Mouse (Mus musculus) embryonic facial prominence, embryonic 12.5 days (tissue): ENCODE data around the gene Nek1. TPM values are rescaled to one million over a fixed set of nuclear protein-coding genes. Genes with fewer than 3 reads are reported as not detected.

ENCODE experiments used
- ATAC-seq: fragments of 200-750 bp; cut with Nextera tagmentation; 2 replicates; pipeline ENCODE4 v1.8.0; 2017; ENCODE audit not compliant: insufficient number of reproducible peaks, insufficient read depth, low FRiP score, low TSS enrichment
- H3K27ac ChIP-seq: fragments of 300-500 bp; sonication (generic); 2 replicates; pipeline ENCODE4 v1.5.1; 2016; ENCODE audit warnings: mild to moderate bottlenecking
- H3K27me3 ChIP-seq: fragments of 300-500 bp; sonication (generic); 2 replicates; pipeline ENCODE4 v1.6.1; 2016; ENCODE audit warnings: mild to moderate bottlenecking, moderate library complexity
- H3K36me3 ChIP-seq: fragments of 300-500 bp; sonication (generic); 2 replicates; pipeline ENCODE4 v1.6.1; 2016; ENCODE audit warnings: mild to moderate bottlenecking
- H3K4me1 ChIP-seq: fragments of 300-500 bp; sonication (generic); 2 replicates; pipeline ENCODE4 v1.6.1; 2016
- H3K4me2 ChIP-seq: fragments of 300-500 bp; sonication (generic); replicated peaks from 2 replicates; pipeline ENCODE4 v1.6.1; 2016; ENCODE audit warnings: mild to moderate bottlenecking, moderate library complexity
- H3K4me3 ChIP-seq: fragments of 300-500 bp; sonication (generic); 2 replicates; pipeline ENCODE4 v1.5.1; 2016; ENCODE audit warnings: mild to moderate bottlenecking
- H3K9ac ChIP-seq: fragments of 300-500 bp; sonication (generic); 2 replicates; pipeline ENCODE4 v1.6.1; 2016; ENCODE audit warnings: mild to moderate bottlenecking, moderate library complexity
- H3K9me3 ChIP-seq: fragments of 300-500 bp; sonication (generic); 2 replicates; pipeline ENCODE4 v1.6.1; 2016; ENCODE audit warnings: mild to moderate bottlenecking, moderate library complexity
- WGBS: fragments of 180-500 bp; shearing (Covaris S2); methylation state at CpG from one replicate; pipeline ENCODE4 v1.1.7; 2016; 5-methylcytosine and 5-hydroxymethylcytosine counted together
- polyA plus RNA-seq: library from polyadenylated mRNA; unstranded; fragments of >200 nt; fragmentation: Nextera tagmentation; extraction: Ambion mirVana; gene quantifications from 2 replicates; pipeline ENCODE4 v1.2.1, GENCODE M21; 2016

The Nek1 gene
- polyA plus RNA-seq, 1 experiment from 2014 or later = 21.5 TPM

- 2% methylated on average over 16 of the region's 16 CpGs for WGBS
- H3K27me3 ChIP-seq = no peaks in the 10 kb centered on the region
- H3K9me3 ChIP-seq = no peaks in the 10 kb centered on the region
- peak overlapping the region; percentile 72 for H3K9ac ChIP-seq
- no peaks in the 10 kb centered on the region for H3K36me3 ChIP-seq
- H3K4me2 ChIP-seq = peak overlapping the region; percentile 81
- peaks cover 5% of the 10 kb centered on the region for H3K4me1 ChIP-seq
- ATAC-seq = peak; percentile 80
- peak overlapping the region; percentile 91 for H3K27ac ChIP-seq
- H3K4me3 ChIP-seq = peak overlapping the region; percentile 89
Measured at GRCm38 (mm10) chr8:60992561-60992909, 460 bp upstream of the Nek1 start.

DNA sequence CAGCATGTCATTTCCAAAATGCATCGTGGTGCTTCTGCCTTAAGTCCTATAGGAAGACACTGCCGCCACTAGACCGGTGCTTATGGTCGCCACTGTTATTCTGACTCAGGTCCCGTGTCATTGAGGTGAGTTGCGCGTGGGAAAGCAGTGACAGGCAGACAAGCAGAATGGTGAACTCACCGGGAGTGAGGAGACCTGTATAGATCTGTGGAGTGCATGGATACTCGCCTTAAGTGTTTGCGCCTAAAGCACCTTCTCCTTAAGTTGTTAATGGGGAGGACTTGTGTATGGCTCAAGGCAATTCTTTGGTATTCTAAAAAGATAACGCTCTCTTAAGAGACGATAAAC is 618 bp downstream of the Nek1 start:
- Histone ChIP-seq H3K36me3 (no peaks in the 10 kb centered on the region), H3K4me1 (peaks cover 5% of the 10 kb centered on the region), H3K4me3 (peak overlapping the region; percentile 89), H3K27ac (peak overlapping the region; percentile 83), H3K9me3 (no peaks in the 10 kb centered on the region), H3K9ac (peak overlapping the region; percentile 72), H3K27me3 (no peaks in the 10 kb centered on the region), H3K4me2 (peak overlapping the region; percentile 81)
- ATAC-seq = peak; percentile 32; the same call in 1 of the 2 replicates
- 4% methylated on average over 12 of the region's 12 CpGs for WGBS

DNA sequence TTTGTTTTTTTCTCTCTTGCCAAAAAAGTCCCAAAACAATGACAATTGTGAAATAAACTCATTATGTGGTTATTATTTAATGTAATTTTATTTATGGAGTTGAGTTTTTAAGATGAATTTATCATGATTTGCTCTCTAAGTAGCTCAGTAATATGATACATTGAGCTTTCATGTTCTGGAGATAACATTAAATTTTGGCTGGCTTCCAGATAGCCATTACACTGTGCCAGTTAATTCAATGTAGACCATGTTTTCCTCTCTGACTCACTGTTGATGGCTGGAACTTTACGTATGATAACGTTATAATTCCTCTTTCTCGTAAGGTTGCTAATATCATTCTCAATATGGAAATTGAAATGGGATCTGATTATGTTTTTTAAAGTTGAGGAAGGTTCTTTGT is 3.5 kb downstream of the Nek1 start:
- no peaks in the 10 kb centered on the region for H3K27me3 ChIP-seq
- H3K4me2 ChIP-seq = no peak overlapping the region
- no peak overlapping the region for H3K27ac ChIP-seq
- ATAC-seq = no peak
- H3K36me3 ChIP-seq = no peaks in the 10 kb centered on the region
- no peak overlapping the region for H3K9ac ChIP-seq
- no peaks in the 10 kb centered on the region for H3K9me3 ChIP-seq
- H3K4me1 ChIP-seq = peaks cover 5% of the 10 kb centered on the region
- 85% methylated on average over 3 of the region's 3 CpGs for WGBS
- H3K4me3 ChIP-seq = no peak overlapping the region

DNA sequence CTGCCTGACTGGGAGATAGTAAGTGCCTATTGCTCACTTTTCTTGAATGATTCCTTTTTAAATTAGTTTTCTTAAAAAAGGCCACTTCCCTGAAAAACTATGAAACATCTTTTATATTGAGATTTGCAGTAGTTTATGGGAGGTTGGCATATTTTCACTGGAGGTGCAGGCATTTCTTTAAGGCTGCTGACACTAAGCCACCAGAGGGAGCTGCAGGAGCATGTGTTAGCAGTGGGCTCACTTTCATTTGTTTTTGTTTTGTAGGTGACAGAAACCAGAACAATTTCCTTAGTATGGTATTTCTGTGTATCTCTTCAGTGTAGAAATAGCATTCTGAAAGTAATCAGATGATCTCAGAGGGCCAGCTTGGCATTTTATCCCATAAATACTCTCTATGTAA is 49.0 kb downstream of the Nek1 start:
- H3K27ac ChIP-seq = no peak overlapping the region
- no peaks in the 10 kb centered on the region for H3K4me1 ChIP-seq
- no peak for ATAC-seq
- H3K9me3 ChIP-seq = no peaks in the 10 kb centered on the region
- no peak overlapping the region for H3K4me3 ChIP-seq
- H3K9ac ChIP-seq = no peak overlapping the region
- no peak overlapping the region for H3K4me2 ChIP-seq
- no peaks in the 10 kb centered on the region for H3K27me3 ChIP-seq
- H3K36me3 ChIP-seq = peaks cover 4% of the 10 kb centered on the region; the same call in 1 of the 2 replicates

DNA sequence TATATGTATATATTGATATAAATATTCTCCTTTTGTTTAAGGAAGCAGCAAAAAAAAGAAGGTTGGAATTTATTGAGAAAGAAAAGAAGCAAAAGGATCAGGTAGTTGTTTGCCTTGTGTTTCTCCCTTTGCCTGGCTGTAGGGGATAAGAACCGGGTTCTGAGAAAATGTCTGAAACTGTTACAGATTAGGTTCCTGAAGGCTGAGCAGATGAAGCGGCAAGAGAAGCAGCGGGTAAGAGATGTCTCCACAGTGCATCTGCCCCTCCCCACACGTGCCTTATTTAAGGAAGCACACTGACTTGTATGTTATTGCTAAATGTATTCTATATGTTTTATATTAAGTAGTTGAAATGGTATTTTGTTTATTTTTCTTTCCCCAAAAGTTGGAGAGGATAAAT is 50.9 kb downstream of the Nek1 start:
- no peak overlapping the region for H3K27ac ChIP-seq
- no peaks in the 10 kb centered on the region for H3K4me1 ChIP-seq
- H3K4me3 ChIP-seq = no peak overlapping the region
- H3K4me2 ChIP-seq = no peak overlapping the region
- no peak overlapping the region for H3K9ac ChIP-seq
- no peaks in the 10 kb centered on the region for H3K27me3 ChIP-seq
- no peaks in the 10 kb centered on the region for H3K9me3 ChIP-seq
- ATAC-seq = no peak
- WGBS = 78% methylated on average over 4 of the region's 4 CpGs
- H3K36me3 ChIP-seq = no peaks in the 10 kb centered on the region

GRCm38 (mm10) chr8:61046816-61047215 is 53.8 kb downstream of the Nek1 start:
- Histone ChIP-seq H3K27ac (no peak overlapping the region), H3K27me3 (no peaks in the 10 kb centered on the region), H3K9me3 (no peaks in the 10 kb centered on the region), H3K9ac (no peak overlapping the region), H3K4me1 (no peaks in the 10 kb centered on the region), H3K36me3 (no peaks in the 10 kb centered on the region), H3K4me3 (no peak overlapping the region), H3K4me2 (no peak overlapping the region)
- 90% methylated on average over 1 of the region's 1 CpGs for WGBS
- ATAC-seq = no peak

GRCm38 (mm10) chr8:61053017-61053416 is 60.0 kb downstream of the Nek1 start:
- no peak overlapping the region for H3K4me3 ChIP-seq
- H3K4me1 ChIP-seq = no peaks in the 10 kb centered on the region
- WGBS = 85% methylated on average over 1 of the region's 1 CpGs
- no peaks in the 10 kb centered on the region for H3K36me3 ChIP-seq
- H3K27ac ChIP-seq = no peak overlapping the region
- H3K4me2 ChIP-seq = no peak overlapping the region
- no peaks in the 10 kb centered on the region for H3K27me3 ChIP-seq
- H3K9ac ChIP-seq = no peak overlapping the region
- no peak for ATAC-seq
- H3K9me3 ChIP-seq = no peaks in the 10 kb centered on the region

GRCm38 (mm10) chr8:61054313-61054712 is 61.3 kb downstream of the Nek1 start:
- WGBS = 89% methylated on average over 5 of the region's 5 CpGs
- no peak for ATAC-seq
- Histone ChIP-seq H3K4me3 (no peak overlapping the region), H3K27me3 (no peaks in the 10 kb centered on the region), H3K9me3 (no peaks in the 10 kb centered on the region), H3K36me3 (no peaks in the 10 kb centered on the region), H3K9ac (no peak overlapping the region), H3K4me2 (no peak overlapping the region), H3K27ac (no peak overlapping the region), H3K4me1 (no peaks in the 10 kb centered on the region)

GRCm38 (mm10) chr8:61056997-61057396 is 64.0 kb downstream of the Nek1 start:
- H3K36me3 ChIP-seq = no peaks in the 10 kb centered on the region
- H3K4me1 ChIP-seq = no peaks in the 10 kb centered on the region
- H3K27ac ChIP-seq = no peak overlapping the region
- no peak overlapping the region for H3K4me3 ChIP-seq
- no peak for ATAC-seq
- H3K4me2 ChIP-seq = no peak overlapping the region
- no peaks in the 10 kb centered on the region for H3K27me3 ChIP-seq
- H3K9ac ChIP-seq = no peak overlapping the region
- H3K9me3 ChIP-seq = no peaks in the 10 kb centered on the region
- WGBS = 63% methylated on average over 3 of the region's 3 CpGs

GRCm38 (mm10) chr8:61059143-61059542 is 66.1 kb downstream of the Nek1 start:
- no peaks in the 10 kb centered on the region for H3K9me3 ChIP-seq
- no peak overlapping the region for H3K9ac ChIP-seq
- H3K4me1 ChIP-seq = no peaks in the 10 kb centered on the region
- no peak overlapping the region for H3K4me2 ChIP-seq
- ATAC-seq = no peak
- H3K4me3 ChIP-seq = no peak overlapping the region
- no peaks in the 10 kb centered on the region for H3K36me3 ChIP-seq
- H3K27me3 ChIP-seq = no peaks in the 10 kb centered on the region
- no peak overlapping the region for H3K27ac ChIP-seq

GRCm38 (mm10) chr8:61060412-61060811 is 67.4 kb downstream of the Nek1 start:
- ATAC-seq = no peak
- WGBS = 69% methylated on average over 7 of the region's 7 CpGs
- H3K27ac ChIP-seq = no peak overlapping the region

GRCm38 (mm10) chr8:61075059-61075458 is 82.1 kb downstream of the Nek1 start:
- Histone ChIP-seq H3K4me2 (no peak overlapping the region), H3K4me1 (no peaks in the 10 kb centered on the region), H3K4me3 (no peak overlapping the region), H3K9ac (no peak overlapping the region), H3K9me3 (no peaks in the 10 kb centered on the region), H3K27me3 (no peaks in the 10 kb centered on the region), H3K27ac (no peak overlapping the region), H3K36me3 (peaks cover 7% of the 10 kb centered on the region; the same call in 1 of the 2 replicates)
- no peak for ATAC-seq

More at GRCm38 (mm10) chr8:61060412-61060811, 67.4 kb downstream of the Nek1 start:
- H3K36me3 ChIP-seq = no peaks in the 10 kb centered on the region
- no peaks in the 10 kb centered on the region for H3K4me1 ChIP-seq
- no peak overlapping the region for H3K4me2 ChIP-seq
- H3K4me3 ChIP-seq = no peak overlapping the region
- no peaks in the 10 kb centered on the region for H3K27me3 ChIP-seq
- H3K9me3 ChIP-seq = no peaks in the 10 kb centered on the region
- no peak overlapping the region for H3K9ac ChIP-seq

DNA sequence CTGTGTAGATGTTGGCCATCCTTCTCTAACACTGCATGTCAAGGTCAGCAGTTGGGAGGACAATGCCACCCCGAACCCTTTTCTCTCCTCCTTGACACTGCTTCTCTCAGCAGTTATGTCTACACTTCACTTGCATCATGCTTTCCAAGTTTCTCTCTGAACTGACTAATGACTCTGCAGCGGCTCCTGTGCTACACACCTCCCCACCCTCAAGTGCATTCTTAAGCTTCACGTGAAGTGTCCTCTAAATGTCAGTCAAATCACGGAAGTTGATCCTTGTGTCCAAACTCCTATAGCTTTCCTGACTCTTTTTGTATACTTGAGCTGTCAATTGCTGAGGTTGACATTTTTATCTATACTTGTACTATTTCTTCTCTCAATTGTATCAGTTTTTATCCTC is 117.5 kb downstream of the Nek1 start:
- Histone ChIP-seq H3K4me3 (no peak overlapping the region), H3K9me3 (no peaks in the 10 kb centered on the region), H3K9ac (no peak overlapping the region), H3K36me3 (no peaks in the 10 kb centered on the region; the same call in 1 of the 2 replicates), H3K27me3 (no peaks in the 10 kb centered on the region), H3K4me2 (no peak overlapping the region), H3K27ac (no peak overlapping the region), H3K4me1 (no peaks in the 10 kb centered on the region)
- 93% methylated on average over 4 of the region's 4 CpGs for WGBS
- no peak for ATAC-seq
